Mouse (Mus musculus): ENCODE results near the gene Iqcf3. TPM values are rescaled to one million over a fixed set of nuclear protein-coding genes. Genes with fewer than 3 reads are reported as not detected.

Iqcf3 gene
- polyA plus RNA-seq, 1 experiment = not detected

- peaks cover 36% of the 10 kb centered on the region for H3K4me1 ChIP-seq (ENCODE audit: control insufficient read depth, insufficient read depth, low read length)
- TF ChIP-seq CTCF (IDR thresholded peaks at IDR 0.05; ENCODE audit: insufficient read depth, low read depth, low read length) = peak; percentile 81
- TF ChIP-seq POLR2A (IDR thresholded peaks at IDR 0.05; ENCODE audit: insufficient read depth, low read depth, low read length) = peak; percentile 43; the same call in 1 of the 2 replicates
- peak within 1 kb of the TSS; percentile 56 for H3K4me3 ChIP-seq (ENCODE audit: insufficient read depth, low read depth, low read length)
- no peak within 1 kb of the TSS for H3K27ac ChIP-seq (ENCODE audit: insufficient read depth, low read depth, low read length)
- WGBS = under 1% methylated on average over 41 of the region's 41 CpGs
Observed at GRCm38 (mm10) chr9:106476924-106477484, 84.4 kb downstream of the Iqcf3 start, which contains the start of gene Parp3. Gene Parp3, minus strand, starts transcription at chr9:106476949.

DNA sequence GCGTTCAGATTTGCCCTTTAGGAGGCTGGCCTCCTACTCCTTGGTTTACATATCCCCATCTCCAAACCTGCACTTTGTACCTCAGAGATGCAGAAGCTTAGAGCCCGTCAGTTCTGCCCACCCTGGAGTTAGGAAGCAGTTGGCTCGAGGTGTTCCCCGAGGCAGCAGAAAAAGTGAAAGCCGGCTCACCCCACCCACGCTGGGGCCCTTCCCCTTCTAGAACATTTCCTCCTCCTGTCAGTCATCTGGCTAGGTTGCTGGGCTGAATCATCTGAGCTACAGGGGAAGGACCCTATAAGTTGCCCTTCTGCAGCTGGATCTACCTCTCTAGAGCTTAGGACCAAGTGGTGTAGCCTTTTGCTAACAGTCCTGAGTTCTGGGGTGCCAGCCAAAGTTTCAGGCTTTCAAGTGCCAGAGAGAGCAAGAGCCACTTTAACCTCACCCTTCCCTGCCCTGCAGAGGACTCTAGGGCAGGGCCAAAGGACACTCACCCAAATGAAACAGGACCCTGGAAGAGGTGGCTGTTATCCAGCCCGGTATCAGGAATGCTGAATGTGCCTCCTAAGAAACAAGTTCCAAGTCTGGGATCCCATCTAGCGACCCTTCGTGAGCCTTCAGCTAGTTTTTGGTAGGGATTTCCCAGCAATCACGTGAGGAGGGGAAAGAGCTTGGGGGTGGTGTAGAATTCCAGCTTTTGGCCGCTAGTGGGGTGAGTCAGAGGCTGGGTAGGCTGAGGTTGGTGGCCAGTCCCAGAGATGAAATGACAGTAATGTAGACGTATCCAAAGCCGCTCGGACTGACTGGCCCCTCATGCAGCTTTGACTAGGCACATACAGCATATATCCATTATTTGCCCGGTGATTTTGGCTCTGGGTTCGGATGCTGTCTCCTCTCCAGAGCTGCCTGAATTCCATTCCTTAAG is 85.2 kb downstream of the Iqcf3 start:
- 21% methylated on average over 16 of the region's 16 CpGs for WGBS
- H3K4me1 ChIP-seq (ENCODE audit: control insufficient read depth, insufficient read depth, low read length) = peaks cover 43% of the 10 kb centered on the region
- TF ChIP-seq POLR2A (IDR thresholded peaks at IDR 0.05; ENCODE audit: insufficient read depth, low read depth, low read length) (no peak), CTCF (IDR thresholded peaks at IDR 0.05; ENCODE audit: insufficient read depth, low read depth, low read length) (no peak)
- no peak overlapping the region for H3K4me3 ChIP-seq (ENCODE audit: insufficient read depth, low read depth, low read length)
- no peak overlapping the region for H3K27ac ChIP-seq (ENCODE audit: insufficient read depth, low read depth, low read length)

DNA sequence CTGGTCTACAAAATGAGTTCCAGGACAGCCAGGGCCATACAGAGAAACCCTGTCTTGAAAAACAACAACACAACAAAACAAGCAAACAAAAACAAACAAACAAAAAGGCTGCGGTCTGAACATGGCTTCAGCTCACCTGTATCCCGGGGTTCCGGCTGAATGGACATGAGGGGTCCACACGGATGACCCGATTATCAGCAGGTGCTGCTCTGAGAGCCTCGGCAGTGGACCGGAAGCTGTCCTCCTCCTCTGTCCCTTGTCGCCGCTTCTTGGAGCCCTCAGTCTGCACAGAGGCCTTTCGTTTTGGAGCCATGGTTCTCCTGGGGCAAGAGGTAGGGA is 85.8 kb downstream of the Iqcf3 start, which contains the start of gene Rrp9:
Gene Rrp9, plus strand, starts transcription at position 301 of the 339 bp plus-strand sequence.
- H3K4me1 ChIP-seq (ENCODE audit: control insufficient read depth, insufficient read depth, low read length) = peaks cover 46% of the 10 kb centered on the region
- WGBS = 86% methylated on average over 10 of the region's 10 CpGs
- no peak within 1 kb of the TSS for H3K27ac ChIP-seq (ENCODE audit: insufficient read depth, low read depth, low read length)
- H3K4me3 ChIP-seq (ENCODE audit: insufficient read depth, low read depth, low read length) = no peak within 1 kb of the TSS
- TF ChIP-seq CTCF (IDR thresholded peaks at IDR 0.05; ENCODE audit: insufficient read depth, low read depth, low read length) = no peak
- TF ChIP-seq POLR2A (IDR thresholded peaks at IDR 0.05; ENCODE audit: insufficient read depth, low read depth, low read length) = no peak

DNA sequence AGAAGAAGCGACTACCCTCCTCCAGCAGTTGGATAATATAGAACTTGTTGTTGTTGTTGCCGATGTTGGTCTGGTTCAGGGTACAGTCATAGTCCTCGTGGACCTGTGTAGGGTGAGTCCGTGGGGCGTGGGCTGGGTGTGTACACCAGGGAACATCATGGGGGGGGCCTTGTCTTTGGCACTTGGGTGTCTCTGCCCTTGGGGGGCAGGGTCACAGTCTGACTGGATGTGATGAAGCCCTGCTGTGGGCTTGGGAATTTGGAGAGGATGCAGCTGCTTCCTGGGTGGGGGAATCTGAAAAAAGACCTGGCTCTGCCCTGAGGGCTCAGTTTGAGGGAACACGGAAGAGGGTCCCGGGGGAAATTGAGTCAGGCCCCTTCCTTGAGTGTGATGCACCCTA is 86.4 kb downstream of the Iqcf3 start:
- WGBS = 67% methylated on average over 7 of the region's 7 CpGs
- TF ChIP-seq POLR2A (IDR thresholded peaks at IDR 0.05; ENCODE audit: insufficient read depth, low read depth, low read length) (no peak), CTCF (IDR thresholded peaks at IDR 0.05; ENCODE audit: insufficient read depth, low read depth, low read length) (no peak)
- Histone ChIP-seq H3K27ac (ENCODE audit: insufficient read depth, low read depth, low read length) (no peak overlapping the region), H3K4me1 (ENCODE audit: control insufficient read depth, insufficient read depth, low read length) (peaks cover 46% of the 10 kb centered on the region), H3K4me3 (ENCODE audit: insufficient read depth, low read depth, low read length) (no peak overlapping the region)

DNA sequence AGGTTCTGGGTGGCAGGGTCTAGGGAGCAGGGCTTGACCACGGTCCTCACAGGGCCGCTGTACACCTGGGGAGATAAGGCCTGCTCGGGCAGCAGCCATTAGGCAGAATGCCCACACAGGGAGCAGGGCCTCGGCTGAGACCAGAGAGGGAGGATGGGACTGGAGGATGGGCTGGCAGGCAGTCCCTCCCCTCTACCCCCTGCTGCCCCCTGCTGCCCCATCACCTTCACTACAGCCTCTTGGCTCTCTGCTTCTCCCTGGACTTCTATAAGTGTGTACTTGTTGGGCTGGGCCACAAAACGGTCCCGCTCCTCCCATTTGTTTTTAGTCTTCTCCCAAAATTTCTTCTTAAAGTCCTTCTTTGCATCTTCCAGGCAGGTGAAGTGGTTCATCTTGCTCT is 87.0 kb downstream of the Iqcf3 start:
- TF ChIP-seq CTCF (IDR thresholded peaks at IDR 0.05; ENCODE audit: insufficient read depth, low read depth, low read length) (peak; percentile 45; the same call in 1 of the 2 replicates), POLR2A (IDR thresholded peaks at IDR 0.05; ENCODE audit: insufficient read depth, low read depth, low read length) (no peak)
- no peak overlapping the region for H3K4me3 ChIP-seq (ENCODE audit: insufficient read depth, low read depth, low read length)
- 11% methylated on average over 6 of the region's 6 CpGs for WGBS
- no peak overlapping the region for H3K27ac ChIP-seq (ENCODE audit: insufficient read depth, low read depth, low read length)
- peaks cover 46% of the 10 kb centered on the region for H3K4me1 ChIP-seq (ENCODE audit: control insufficient read depth, insufficient read depth, low read length)

DNA sequence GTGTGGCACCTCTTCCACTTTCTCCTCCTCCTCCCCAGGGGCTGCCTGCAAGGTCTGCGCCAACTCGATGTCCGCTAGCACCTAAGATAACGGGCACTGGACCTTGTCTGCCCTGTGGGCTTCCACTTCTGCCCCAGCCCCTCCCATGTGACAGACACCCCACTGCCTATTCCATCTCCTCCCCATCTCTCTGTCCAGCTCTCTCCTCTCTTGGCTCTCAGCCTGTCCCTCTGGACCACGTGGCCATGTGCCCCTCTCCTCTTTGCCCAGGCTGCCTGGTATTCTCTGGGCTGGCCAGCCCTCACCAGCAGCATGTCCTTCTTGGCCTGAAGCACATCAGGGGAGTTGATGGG is 87.7 kb downstream of the Iqcf3 start:
- Histone ChIP-seq H3K4me3 (ENCODE audit: insufficient read depth, low read depth, low read length) (no peak overlapping the region), H3K27ac (ENCODE audit: insufficient read depth, low read depth, low read length) (no peak overlapping the region), H3K4me1 (ENCODE audit: control insufficient read depth, insufficient read depth, low read length) (peaks cover 46% of the 10 kb centered on the region)
- TF ChIP-seq POLR2A (IDR thresholded peaks at IDR 0.05; ENCODE audit: insufficient read depth, low read depth, low read length) (no peak), CTCF (IDR thresholded peaks at IDR 0.05; ENCODE audit: insufficient read depth, low read depth, low read length) (no peak)
- WGBS = 77% methylated on average over 5 of the region's 5 CpGs

GRCm38 (mm10) chr9:106473081-106473752 is 88.2 kb downstream of the Iqcf3 start:
- Histone ChIP-seq H3K27ac (ENCODE audit: insufficient read depth, low read depth, low read length) (no peak overlapping the region), H3K4me1 (ENCODE audit: control insufficient read depth, insufficient read depth, low read length) (peaks cover 45% of the 10 kb centered on the region), H3K4me3 (ENCODE audit: insufficient read depth, low read depth, low read length) (no peak overlapping the region)
- TF ChIP-seq CTCF (IDR thresholded peaks at IDR 0.05; ENCODE audit: insufficient read depth, low read depth, low read length) = no peak
- TF ChIP-seq POLR2A (IDR thresholded peaks at IDR 0.05; ENCODE audit: insufficient read depth, low read depth, low read length) = no peak
- 93% methylated on average over 16 of the region's 16 CpGs for WGBS

GRCm38 (mm10) chr9:106472321-106472720 is 89.1 kb downstream of the Iqcf3 start:
- H3K27ac ChIP-seq (ENCODE audit: insufficient read depth, low read depth, low read length) = no peak overlapping the region

More at GRCm38 (mm10) chr9:106472321-106472720, 89.1 kb downstream of the Iqcf3 start:
- Histone ChIP-seq H3K4me3 (ENCODE audit: insufficient read depth, low read depth, low read length) (no peak overlapping the region), H3K4me1 (ENCODE audit: control insufficient read depth, insufficient read depth, low read length) (peaks cover 42% of the 10 kb centered on the region)
- WGBS = 75% methylated on average over 4 of the region's 4 CpGs
- TF ChIP-seq CTCF (IDR thresholded peaks at IDR 0.05; ENCODE audit: insufficient read depth, low read depth, low read length) = no peak
- no peak for TF ChIP-seq POLR2A (IDR thresholded peaks at IDR 0.05; ENCODE audit: insufficient read depth, low read depth, low read length)
